Mouse (Mus musculus) small intestine, adult 2 months (tissue): ENCODE data around the gene Nav1.

Experiments used
- CTCF ChIP-seq: fragments of 200-500 bp; IDR thresholded peaks from 2 replicates; pipeline ENCODE4 v1.5.1; 2012; ENCODE audit warnings: low read depth, mild to moderate bottlenecking, control low read depth, inconsistent platforms, low read length, moderate library complexity, mixed read lengths; ENCODE audit not compliant: insufficient replicate concordance, insufficient read length; ENCODE audit errors: extremely low read depth
- POLR2A ChIP-seq: fragments of 200-500 bp; IDR thresholded peaks from 2 replicates; pipeline ENCODE4 v1.6.1; 2012; ENCODE audit warnings: low read depth, mild to moderate bottlenecking, control low read depth, inconsistent platforms, low read length, moderate library complexity

- no peak for TF ChIP-seq POLR2A
- peak; percentile 87; the same call in 1 of the 2 replicates for TF ChIP-seq CTCF
These were observed 66.8 kb downstream of the Nav1 start for GRCm38 (mm10) chr1:135540270-135540669.
